Mouse (Mus musculus) MEL (cell line): ENCODE data around the gene Pank1. TPM values are rescaled to one million over a fixed set of nuclear protein-coding genes. Genes with fewer than 3 reads are reported as not detected.

Source experiments
- DNase-seq: peaks from one replicate; pipeline ENCODE4 v3.0.0; 2011; ENCODE audit warnings: low read depth, low spot score
- H3K27ac ChIP-seq: 2 replicates; pipeline ENCODE4 v1.5.1; 2012; ENCODE audit warnings: low read depth, mild to moderate bottlenecking, control low read depth, low read length, moderate library complexity; ENCODE audit not compliant: control insufficient read depth
- H3K27me3 ChIP-seq, 2 experiments: fragments of 150-350 bp in 1 of 2; sonication (generic) in 1 of 2; 2 replicates each; pipeline ENCODE4 v1.6.1; 2012; ENCODE audit warnings: low read length in 2 of 2, mild to moderate bottlenecking in 2 of 2, improper control_type of control experiment in 1 of 2, moderate library complexity in 1 of 2; ENCODE audit not compliant: insufficient read depth in 2 of 2, control insufficient read depth in 1 of 2
- H3K36me3 ChIP-seq, 2 experiments: 2 replicates each; pipeline ENCODE4 v1.6.1; 2012 to 2014; ENCODE audit warnings: low read length in 2 of 2, improper control_type of control experiment in 1 of 2, inconsistent platforms in 1 of 2, mild to moderate bottlenecking in 1 of 2; ENCODE audit not compliant: insufficient read depth in 2 of 2, control insufficient read depth in 1 of 2
- H3K4me1 ChIP-seq, 2 experiments: fragments of 150-350 bp in 1 of 2; sonication (generic) in 1 of 2; 2 replicates each; pipeline ENCODE4 v1.6.1; 2012; ENCODE audit warnings: low read length in 2 of 2, improper control_type of control experiment in 1 of 2, mild to moderate bottlenecking in 1 of 2; ENCODE audit not compliant: insufficient read depth in 2 of 2, control insufficient read depth in 1 of 2
- H3K4me3 ChIP-seq, 2 experiments: fragments of 150-350 bp in 1 of 2; sonication (generic) in 1 of 2; 2 replicates each; pipeline ENCODE4 v1.5.1; 2012; ENCODE audit warnings: low read depth in 2 of 2, low read length in 2 of 2, mild to moderate bottlenecking in 2 of 2, moderate library complexity in 2 of 2, control low read depth in 1 of 2, improper control_type of control experiment in 1 of 2; ENCODE audit not compliant: control insufficient read depth in 1 of 2, insufficient read depth in 1 of 2
- H3K79me2 ChIP-seq: 2 replicates; pipeline ENCODE4 v1.6.1; 2012; ENCODE audit warnings: mild to moderate bottlenecking, low read length, moderate library complexity; ENCODE audit not compliant: control insufficient read depth, poor library complexity, insufficient read depth
- H3K9ac ChIP-seq: 2 replicates; pipeline ENCODE4 v1.6.1; 2012; ENCODE audit warnings: low read depth, mild to moderate bottlenecking, control low read depth, low read length, moderate library complexity; ENCODE audit not compliant: control insufficient read depth, poor library complexity, severe bottlenecking
- H3K9me3 ChIP-seq: fragments of 150-350 bp; sonication (generic); replicated peaks from 2 replicates; pipeline ENCODE4 v1.6.1; 2012; ENCODE audit warnings: mild to moderate bottlenecking, low read length, improper control_type of control experiment, moderate library complexity; ENCODE audit not compliant: insufficient read depth
- BHLHE40 ChIP-seq: IDR thresholded peaks from 2 replicates; pipeline ENCODE4 v1.6.1; 2012; ENCODE audit warnings: low read depth, mild to moderate bottlenecking, inconsistent platforms, low read length, improper control_type of control experiment, borderline replicate concordance
- CHD2 ChIP-seq: IDR thresholded peaks from 2 replicates; pipeline ENCODE4 v1.6.1; 2011; ENCODE audit warnings: low read length, improper control_type of control experiment
- CTCF ChIP-seq, 3 experiments: IDR thresholded peaks in 2 of 3; conservative IDR thresholded peaks in 1 of 3; 2 replicates each; pipeline ENCODE4 v1.5.1; 2011 to 2012; ENCODE audit warnings: low read length in 3 of 3, low read depth in 2 of 3, mild to moderate bottlenecking in 2 of 3, improper control_type of control experiment in 1 of 3, inconsistent platforms in 1 of 3, mixed read lengths in 1 of 3, moderate library complexity in 1 of 3; ENCODE audit not compliant: control insufficient read depth in 1 of 3, insufficient read depth in 1 of 3, poor library complexity in 1 of 3, severe bottlenecking in 1 of 3
- EP300 ChIP-seq, 2 experiments: IDR thresholded peaks; 2 replicates each; pipeline ENCODE4 v1.6.1; 2011; ENCODE audit warnings: improper control_type of control experiment in 2 of 2, low read length in 2 of 2, low read depth in 1 of 2, mild to moderate bottlenecking in 1 of 2
- ETS1 ChIP-seq: IDR thresholded peaks from 2 replicates; pipeline ENCODE4 v1.6.1; 2012; ENCODE audit warnings: low read depth, mild to moderate bottlenecking, inconsistent platforms, low read length, improper control_type of control experiment, moderate library complexity
- GABPA ChIP-seq: IDR thresholded peaks from 2 replicates; pipeline ENCODE4 v1.6.1; 2012; ENCODE audit warnings: low read depth, mild to moderate bottlenecking, inconsistent platforms, low read length, improper control_type of control experiment, moderate library complexity
- KAT2A ChIP-seq: conservative IDR thresholded peaks from 2 replicates; pipeline ENCODE4 v1.6.1; 2012; ENCODE audit warnings: low read depth, low read length, improper control_type of control experiment, inconsistent platforms
- MAFK ChIP-seq: IDR thresholded peaks from 2 replicates; pipeline ENCODE4 v1.6.1; 2011; ENCODE audit warnings: low read depth, mild to moderate bottlenecking, low read length, improper control_type of control experiment, borderline replicate concordance
- POLR2A ChIP-seq, 2 experiments: IDR thresholded peaks; 2 replicates each; pipeline ENCODE4 v1.6.1; 2011 to 2012; ENCODE audit warnings: low read length in 2 of 2, mild to moderate bottlenecking in 2 of 2, control low read depth in 1 of 2, improper control_type of control experiment in 1 of 2, low read depth in 1 of 2, moderate library complexity in 1 of 2; ENCODE audit not compliant: control insufficient read depth in 1 of 2, insufficient read depth in 1 of 2, poor library complexity in 1 of 2
- POLR2AphosphoS2 ChIP-seq: IDR thresholded peaks from 2 replicates; pipeline ENCODE4 v1.6.1; 2011; ENCODE audit warnings: low read length, improper control_type of control experiment
- RAD21 ChIP-seq: IDR thresholded peaks from 2 replicates; pipeline ENCODE4 v1.6.1; 2011; ENCODE audit warnings: mild to moderate bottlenecking, low read depth, low read length, improper control_type of control experiment
- SMC3 ChIP-seq: IDR thresholded peaks from 2 replicates; pipeline ENCODE4 v1.6.1; 2011; ENCODE audit warnings: low read depth, low read length, improper control_type of control experiment
- TAL1 ChIP-seq: IDR thresholded peaks from 2 replicates; pipeline ENCODE4 v1.6.1; 2012; ENCODE audit warnings: mild to moderate bottlenecking, inconsistent platforms, low read length, moderate library complexity, mixed read lengths
- UBTF ChIP-seq: IDR thresholded peaks from 2 replicates; pipeline ENCODE4 v1.6.1; 2012; ENCODE audit warnings: low read depth, mild to moderate bottlenecking, inconsistent platforms, low read length, improper control_type of control experiment, moderate library complexity, borderline replicate concordance; ENCODE audit not compliant: insufficient read depth
- ZC3H11A ChIP-seq: IDR thresholded peaks from 2 replicates; pipeline ENCODE4 v1.6.1; 2012; ENCODE audit warnings: low read depth, mild to moderate bottlenecking, inconsistent platforms, low read length, improper control_type of control experiment
- polyA plus RNA-seq, 2 experiments: library from polyadenylated mRNA; stranded (reverse) in 1 of 2; unstranded in 1 of 2; fragments of >175 nt in 1 of 2; fragments of >200 nt in 1 of 2; gene quantifications; 2 replicates each; pipeline versions ENCODE4 v1.2.1 to v1.2.4; 2012; ENCODE audit warnings: low replicate concordance in 2 of 2, low read depth in 1 of 2; ENCODE audit not compliant: insufficient read length in 2 of 2, insufficient read depth in 1 of 2, missing spikeins in 1 of 2
- total RNA-seq: library from RNA; depleted of rRNA; stranded (reverse); fragments of 300-350 nt; gene quantifications from 2 replicates; pipeline ENCODE4 v1.2.3, GENCODE M21; 2012

The Pank1 gene
- total and polyA plus RNA-seq, 3 experiments = 7.2 to 7.6 TPM; not detected in 1

GRCm38 (mm10) chr19:34815371-34815770 lies 63.9 kb downstream of the Pank1 start:
- H3K27ac ChIP-seq = no peak overlapping the region
- no peaks in the 10 kb centered on the region for H3K9me3 ChIP-seq
- no peak for TF ChIP-seq SMC3
- H3K4me1 ChIP-seq = no peaks in the 10 kb centered on the region
- no peaks in the 10 kb centered on the region; a peak in 2 of 4 replicates for H3K36me3 ChIP-seq
- no peaks in the 10 kb centered on the region for H3K79me2 ChIP-seq
- no peaks in the 10 kb centered on the region for H3K27me3 ChIP-seq
- H3K4me3 ChIP-seq = no peak overlapping the region
- H3K9ac ChIP-seq = no peak overlapping the region
- DNase-seq = no peak

- Histone ChIP-seq H3K4me3 (no peak overlapping the region), H3K27me3 (no peaks in the 10 kb centered on the region), H3K9me3 (no peaks in the 10 kb centered on the region), H3K4me1 (no peaks in the 10 kb centered on the region), H3K9ac (no peak overlapping the region), H3K27ac (no peak overlapping the region), H3K36me3 (no peaks in the 10 kb centered on the region; a peak in 2 of 4 replicates), H3K79me2 (no peaks in the 10 kb centered on the region)
- DNase-seq = no peak
- TF ChIP-seq POLR2A (IDR thresholded peaks at IDR 0.05; ENCODE audit: control insufficient read depth in 1 of 2, insufficient read depth in 1 of 2, low read depth in 1 of 2, low read length in 2 of 2, poor library complexity in 1 of 2) (no peak), CTCF (IDR thresholded peaks at IDR 0.05 in 2 of 3, conservative IDR thresholded peaks at IDR 0.05 in 1 of 3; ENCODE audit: control insufficient read depth in 1 of 3, insufficient read depth in 1 of 3, low read depth in 2 of 3, low read length in 3 of 3, poor library complexity in 1 of 3, severe bottlenecking in 1 of 3) (no peak), ETS1 (no peak), KAT2A (no peak), RAD21 (no peak), ZC3H11A (no peak), TAL1 (no peak), UBTF (no peak), GABPA (no peak), CHD2 (no peak), MAFK (no peak)
These were observed 64.6 kb downstream of the Pank1 start for GRCm38 (mm10) chr19:34814696-34815095.

- TF ChIP-seq SMC3 (no peak), EP300 (IDR thresholded peaks at IDR 0.05; ENCODE audit: low read depth in 1 of 2, low read length in 2 of 2) (no peak), BHLHE40 (no peak), ZC3H11A (no peak), POLR2AphosphoS2 (no peak)
- H3K4me1 ChIP-seq = no peaks in the 10 kb centered on the region
- no peak overlapping the region for H3K9ac ChIP-seq
- H3K79me2 ChIP-seq = no peaks in the 10 kb centered on the region
- no peaks in the 10 kb centered on the region; a peak in 2 of 4 replicates for H3K36me3 ChIP-seq
- no peaks in the 10 kb centered on the region for H3K27me3 ChIP-seq
- H3K4me3 ChIP-seq = no peak overlapping the region
- no peak overlapping the region for H3K27ac ChIP-seq
- no peak for DNase-seq
- H3K9me3 ChIP-seq = no peaks in the 10 kb centered on the region
These were observed 65.3 kb downstream of the Pank1 start for GRCm38 (mm10) chr19:34813961-34814360.
